Mouse (Mus musculus) embryonic fibroblast, embryonic 13.5 days (primary cell): Measurements from ENCODE around the gene Hmga2.

Source experiments
- CTCF ChIP-seq: IDR thresholded peaks from 2 replicates; pipeline ENCODE4 v1.5.1; 2011; ENCODE audit warnings: mild to moderate bottlenecking, control low read depth, low read length, moderate library complexity, borderline replicate concordance; ENCODE audit not compliant: insufficient read depth
- POLR2A ChIP-seq: IDR thresholded peaks from 2 replicates; pipeline ENCODE4 v1.6.1; 2011; ENCODE audit warnings: low read depth, mild to moderate bottlenecking, control low read depth, low read length, moderate library complexity

- TF ChIP-seq CTCF (no peak), POLR2A (no peak)
Observed at GRCm38 (mm10) chr10:120458866-120459265, 17.4 kb downstream of the Hmga2 start.
